Mouse (Mus musculus) E14TG2a.4 (cell line): ENCODE data around the gene Fam53b.

Source experiments
- CTCF ChIP-seq: conservative IDR thresholded peaks from 2 replicates; pipeline ENCODE4 v1.5.1; 2014; ENCODE audit warnings: low read length
- NANOG ChIP-seq: IDR thresholded peaks from 2 replicates; pipeline ENCODE4 v1.6.1; 2014; ENCODE audit warnings: borderline replicate concordance, low read length, mixed read lengths
- POU5F1 ChIP-seq: IDR thresholded peaks from 2 replicates; pipeline ENCODE4 v1.6.1; 2014; ENCODE audit warnings: low read length, borderline replicate concordance

DNA sequence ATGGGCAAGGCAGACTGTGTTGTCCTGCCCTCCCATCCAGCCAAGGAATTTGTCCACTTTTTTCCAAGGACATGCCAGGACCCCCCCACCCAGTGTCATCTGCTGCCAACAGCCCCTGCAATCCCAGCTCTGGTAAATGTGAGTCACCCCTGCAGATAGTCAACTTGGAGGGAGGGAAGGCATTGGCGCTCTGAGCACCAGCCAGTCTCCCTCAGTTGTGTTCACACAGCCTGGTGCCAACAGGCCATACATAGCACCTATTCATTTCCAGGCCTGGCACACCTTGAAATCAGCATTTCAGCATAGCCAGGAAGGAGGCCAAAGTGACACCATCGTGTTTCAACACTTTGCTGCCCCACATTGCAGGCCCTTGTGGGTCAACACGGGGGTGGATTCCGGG is 129.8 kb downstream of the Fam53b start:
- TF ChIP-seq CTCF (no peak), POU5F1 (no peak), NANOG (no peak)
